Mouse (Mus musculus) adrenal gland, postnatal 10 days (tissue): ENCODE measurements around the gene Slc4a5. TPM values are rescaled to one million over a fixed set of nuclear protein-coding genes. Genes with fewer than 3 reads are reported as not detected.

Source experiments
- DNase-seq: peaks from one replicate; pipeline ENCODE4 v3.0.0; 2021; ENCODE audit warnings: mixed read lengths
- total RNA-seq, 2 experiments: library from RNA; stranded (reverse); gene quantifications; 2 replicates each; pipeline ENCODE4 v1.2.3; 2021

Gene Slc4a5
- total RNA-seq, 2 experiments from 2014 or later: 0.12 to 0.15 TPM

GRCm38 (mm10) chr6:83350851-83351405, 131.3 kb downstream of the Slc4a5 start:
- DNase-seq: no peak

DNA sequence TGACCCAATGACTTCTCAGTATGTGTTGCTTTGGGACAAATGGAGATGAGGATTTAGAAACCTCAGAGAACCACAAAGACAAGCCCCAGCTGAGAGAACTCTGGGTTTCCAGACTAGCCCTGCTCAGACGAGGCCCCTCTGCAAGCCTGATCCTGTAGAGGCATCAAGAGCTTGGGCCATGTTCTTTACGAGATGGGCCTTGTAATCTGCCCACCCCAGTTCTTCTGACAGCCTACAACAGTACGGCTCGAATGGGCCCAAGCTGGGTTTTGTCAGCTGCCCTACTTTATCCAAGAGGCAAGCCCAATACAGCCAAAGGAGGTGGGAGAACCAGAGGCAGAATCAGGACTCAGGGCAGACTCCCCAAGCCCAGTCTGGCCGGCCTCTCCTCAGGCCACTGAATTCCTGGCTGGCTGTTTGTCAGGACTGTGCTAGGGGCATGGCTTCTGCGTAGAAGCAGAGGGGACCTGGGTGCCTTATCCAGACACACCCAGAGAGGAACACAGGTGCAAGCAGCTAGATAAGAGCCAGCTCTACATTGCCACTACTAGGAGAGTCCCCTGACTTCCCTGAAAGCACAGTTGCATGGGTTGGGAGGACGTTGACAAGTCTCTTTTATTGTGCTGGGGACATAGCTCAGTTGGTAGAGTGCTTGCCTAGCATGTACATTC, 132.0 kb downstream of the Slc4a5 start:
- no peak for DNase-seq

DNA sequence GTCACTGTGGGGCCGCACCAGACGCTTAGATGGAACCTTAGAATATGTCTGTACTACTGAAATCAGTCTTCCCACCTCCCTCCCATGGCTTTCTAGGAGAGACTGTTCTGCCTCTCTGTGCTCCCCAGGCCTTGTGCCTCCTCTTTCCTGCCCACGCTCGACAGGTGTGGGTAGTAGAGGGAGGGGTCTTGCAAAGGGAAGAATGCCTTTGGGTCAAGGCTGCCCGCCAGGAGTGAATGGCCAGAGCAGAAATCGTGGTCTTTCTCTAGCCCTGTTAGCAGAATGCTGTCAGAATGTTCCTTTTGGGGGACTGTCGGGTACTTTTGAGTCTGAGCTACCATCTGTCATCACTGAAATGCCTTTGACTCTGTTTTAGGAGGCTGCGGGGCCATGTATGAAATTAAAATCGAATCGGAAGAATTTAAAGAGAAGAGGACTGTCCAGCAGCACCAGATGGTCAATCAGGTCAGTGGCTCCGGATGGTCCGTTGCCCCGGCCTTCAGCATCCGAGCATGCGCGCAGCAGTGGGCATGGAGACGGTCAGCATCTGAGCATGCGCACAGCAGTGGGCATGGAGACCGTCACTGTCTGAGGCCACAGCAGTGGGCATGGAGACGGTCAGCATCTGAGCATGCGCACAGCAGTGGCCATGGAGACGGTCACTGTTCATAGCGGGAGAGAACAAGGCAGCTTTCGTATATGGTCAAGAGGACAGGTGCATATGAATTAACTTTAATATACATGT, 133.2 kb downstream of the Slc4a5 start:
- DNase-seq: no peak

Other genes starting within 250 kb of the Slc4a5 start
- gene Dok1, start 186.4 kb upstream of the Slc4a5 start, total RNA-seq: 10 to 100 TPM in 1 of 2 experiments, 1 to 10 TPM in 1; 9.8 to 11.2 TPM
- gene Loxl3, start 185.7 kb upstream of the Slc4a5 start, total RNA-seq: 1 to 10 TPM; 4.8 to 6.0 TPM
- gene Aup1, start 165.3 kb upstream of the Slc4a5 start, total RNA-seq: 100 to 1,000 TPM; 143 to 149 TPM
- gene Htra2, start 164.6 kb upstream of the Slc4a5 start, total RNA-seq: 10 to 100 TPM; 53.4 to 60.5 TPM
- gene Dqx1, start 162.0 kb upstream of the Slc4a5 start, total RNA-seq: 1 to 10 TPM; 3.7 TPM
- 10 to 100 TPM; 11.9 to 14.3 TPM for gene Tlx2, start 149.5 kb upstream of the Slc4a5 start, total RNA-seq
- 10 to 100 TPM; 26.4 to 34.2 TPM for gene Pcgf1, start 142.0 kb upstream of the Slc4a5 start, total RNA-seq
- 1 to 10 TPM; 5.8 to 8.7 TPM for gene Lbx2, start 133.5 kb upstream of the Slc4a5 start, total RNA-seq
- 1 to 10 TPM; 2.4 to 7.9 TPM for gene Ccdc142, start 118.2 kb upstream of the Slc4a5 start, total RNA-seq
- gene Gm42688, start 118.2 kb upstream of the Slc4a5 start, total RNA-seq: 1 to 10 TPM; 2.9 to 6.5 TPM
- 100 to 1,000 TPM; 109 to 115 TPM for gene Mrpl53, start 110.8 kb upstream of the Slc4a5 start, total RNA-seq
- 10 to 100 TPM; 42.7 to 48.9 TPM for gene Mogs, start 104.3 kb upstream of the Slc4a5 start, total RNA-seq
- 10 to 100 TPM; 61.1 to 82.1 TPM for gene Wbp1, start 98.3 kb upstream of the Slc4a5 start, total RNA-seq
- gene Ino80b, start 94.4 kb upstream of the Slc4a5 start, total RNA-seq: 10 to 100 TPM; 20.7 to 25.7 TPM
- gene Rtkn, start 84.4 kb upstream of the Slc4a5 start, total RNA-seq: 10 to 100 TPM; 10.9 to 19.8 TPM
- gene Wdr54, start 63.4 kb upstream of the Slc4a5 start, total RNA-seq: 1 to 10 TPM; 2.0 to 2.2 TPM
- gene 1700003E16Rik, start 63.4 kb upstream of the Slc4a5 start, total RNA-seq: under 1 TPM; 0.24 to 0.39 TPM
- gene Dctn1, start 53.9 kb upstream of the Slc4a5 start, total RNA-seq: 100 to 1,000 TPM; 101 to 119 TPM
- 10 to 100 TPM; 16.6 to 24.3 TPM for gene Mthfd2, start 106.1 kb downstream of the Slc4a5 start, total RNA-seq
- gene Mob1a, start 106.2 kb downstream of the Slc4a5 start, total RNA-seq: 10 to 100 TPM; 66.1 to 71.9 TPM
- gene Bola3, start 129.3 kb downstream of the Slc4a5 start, total RNA-seq: 100 to 1,000 TPM; 243 to 293 TPM
- 10 to 100 TPM; 57.4 to 64.4 TPM for gene Tet3, start 239.3 kb downstream of the Slc4a5 start, total RNA-seq